Mouse (Mus musculus) megakaryocyte, adult 5-6 weeks (primary cell): ENCODE results near the gene Il6ra. TPM values are rescaled to one million over a fixed set of nuclear protein-coding genes. Genes with fewer than 3 reads are reported as not detected.
A peak's percentile ranks its signal among the peaks of the same experiment; 100 is the strongest.

ENCODE experiments used
- ATAC-seq: 2 replicates; pipeline ENCODE4 v1.8.0; 2016; ENCODE audit warnings: mild to moderate bottlenecking, inconsistent platforms; ENCODE audit not compliant: poor library complexity, severe bottlenecking
- total RNA-seq, 2 experiments: library from RNA; stranded (forward) in 1 of 2; stranded (reverse) in 1 of 2; fragments of 153-499, 151-499 nt in 1 of 2; fragments of 221-1000, 200-1000 nt in 1 of 2; gene quantifications; 2 replicates each; pipeline versions ENCODE4 v1.2.3 to v1.2.4; 2015 to 2017

The Il6ra gene
- total RNA-seq, 2 experiments from 2014 or later: 63.8 to 166 TPM

- ATAC-seq: peak; percentile 76
Observed at GRCm38 (mm10) chr3:89911207-89911606, 1.8 kb downstream of the Il6ra start.

- ATAC-seq: no peak
Observed at GRCm38 (mm10) chr3:89909703-89910542, 3.1 kb downstream of the Il6ra start.

- ATAC-seq: no peak
Observed at GRCm38 (mm10) chr3:89908836-89909235, 4.2 kb downstream of the Il6ra start.

GRCm38 (mm10) chr3:89907846-89908245, 5.2 kb downstream of the Il6ra start:
- ATAC-seq: no peak

- no peak for ATAC-seq
Observed at GRCm38 (mm10) chr3:89899511-89899908, 13.5 kb downstream of the Il6ra start.

GRCm38 (mm10) chr3:89898870-89899510, 14.0 kb downstream of the Il6ra start:
- ATAC-seq: no peak

- ATAC-seq: no peak
Observed at GRCm38 (mm10) chr3:89898011-89898410, 15.0 kb downstream of the Il6ra start.

GRCm38 (mm10) chr3:89897204-89897796, 15.7 kb downstream of the Il6ra start:
- no peak for ATAC-seq

GRCm38 (mm10) chr3:89896571-89896970, 16.4 kb downstream of the Il6ra start:
- no peak for ATAC-seq

GRCm38 (mm10) chr3:89892517-89893106, 20.4 kb downstream of the Il6ra start:
- ATAC-seq: peak; percentile 33; the same call in 1 of the 2 replicates

GRCm38 (mm10) chr3:89891696-89892095, 21.3 kb downstream of the Il6ra start:
- ATAC-seq: no peak

- ATAC-seq: no peak
Observed at GRCm38 (mm10) chr3:89889841-89890430, 23.1 kb downstream of the Il6ra start.

GRCm38 (mm10) chr3:89887582-89888230, 25.3 kb downstream of the Il6ra start:
- ATAC-seq: peak; percentile 89

- ATAC-seq: no peak
Observed at GRCm38 (mm10) chr3:89885766-89886165, 27.2 kb downstream of the Il6ra start.

GRCm38 (mm10) chr3:89883582-89884041, 29.4 kb downstream of the Il6ra start:
- ATAC-seq: no peak

- no peak for ATAC-seq
Observed at GRCm38 (mm10) chr3:89882556-89883181, 30.3 kb downstream of the Il6ra start.

GRCm38 (mm10) chr3:89880036-89880851, 32.8 kb downstream of the Il6ra start:
- no peak for ATAC-seq

GRCm38 (mm10) chr3:89879326-89879725, 33.7 kb downstream of the Il6ra start:
- no peak for ATAC-seq

GRCm38 (mm10) chr3:89878456-89878855, 34.5 kb downstream of the Il6ra start:
- no peak for ATAC-seq
